Mouse (Mus musculus) cortical plate, adult 2 months (tissue): ENCODE data around the gene Trp53rkb.

ENCODE experiments used
- CTCF ChIP-seq: fragments of 200-500 bp; IDR thresholded peaks from 2 replicates; pipeline ENCODE4 v1.5.1; 2011; ENCODE audit warnings: mild to moderate bottlenecking, control low read depth, low read length; ENCODE audit not compliant: insufficient read depth; ENCODE audit errors: extremely low read depth
- POLR2A ChIP-seq: fragments of 200-500 bp; IDR thresholded peaks from 2 replicates; pipeline ENCODE4 v1.6.1; 2011; ENCODE audit warnings: mild to moderate bottlenecking, low read length, control low read depth; ENCODE audit not compliant: insufficient read depth; ENCODE audit errors: extremely low read depth

DNA sequence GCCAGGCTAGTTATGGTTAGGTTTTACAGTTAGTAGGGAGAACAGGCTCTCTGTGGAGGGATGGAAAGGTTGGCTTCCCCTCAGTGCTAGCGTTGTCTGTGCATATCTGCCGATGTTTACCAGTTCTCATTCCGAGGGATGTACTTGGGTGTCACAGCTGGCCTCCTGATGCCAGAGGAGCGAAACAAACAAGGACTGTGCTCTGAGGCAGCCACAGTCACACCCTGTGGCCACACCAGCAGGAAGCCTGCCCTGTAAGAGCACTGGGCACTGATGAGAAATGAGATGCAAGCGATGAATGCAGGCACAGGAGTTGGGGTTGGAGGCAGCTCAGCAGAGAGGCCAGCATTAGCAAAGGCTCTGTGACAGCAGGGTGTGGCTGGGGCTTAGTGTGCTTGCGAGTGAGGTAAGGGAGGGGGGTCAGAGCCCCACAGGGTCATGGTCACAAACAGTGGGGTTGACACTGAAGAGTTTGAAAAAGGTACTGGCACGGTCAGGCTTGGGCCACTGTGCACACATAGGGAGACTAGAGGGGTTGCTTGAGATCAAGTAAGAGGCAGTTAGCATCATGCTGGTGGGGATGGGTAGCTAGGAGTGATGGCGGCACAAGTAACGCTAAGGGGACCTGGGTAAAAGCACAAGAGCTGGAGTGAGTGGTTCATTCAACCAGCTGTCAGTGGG is 26.3 kb downstream of the Trp53rkb start:
- TF ChIP-seq POLR2A (no peak), CTCF (no peak)
